Comparison of ENCODE assay signal across 7 mouse cellular contexts in the genomic region with DNA sequence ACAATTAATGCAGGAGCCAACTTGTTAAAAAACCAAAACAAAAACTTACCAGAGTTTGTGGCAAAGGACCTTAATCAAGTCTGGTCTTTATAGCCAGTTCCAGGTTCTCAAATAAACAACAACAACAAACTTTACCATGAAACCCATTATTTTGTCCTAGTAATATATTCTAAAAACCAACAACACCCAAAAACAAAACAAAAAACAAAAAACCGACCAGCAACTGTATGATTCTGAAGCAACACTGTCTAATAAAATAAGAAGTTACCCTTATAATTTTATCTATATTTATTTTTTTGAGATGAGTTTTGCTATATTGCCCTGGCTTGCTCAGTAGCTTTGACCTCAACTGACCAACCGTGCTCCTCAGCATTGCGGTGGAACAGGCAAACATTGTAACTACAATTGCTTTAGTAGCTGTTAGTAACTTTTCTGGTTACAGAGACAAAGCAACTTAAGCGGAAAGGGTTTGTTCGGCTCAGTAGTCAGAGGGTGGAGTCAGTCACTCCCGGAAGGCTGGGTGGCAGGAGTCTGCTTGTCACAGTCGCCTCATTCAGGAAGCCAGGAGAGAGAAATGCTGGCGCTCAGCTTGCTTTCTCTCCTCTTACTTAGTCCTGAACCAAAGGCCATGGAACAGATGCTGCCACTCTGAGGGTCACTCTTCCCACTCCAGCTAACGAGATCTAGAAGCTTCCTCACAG. TPM values are rescaled to one million over a fixed set of nuclear protein-coding genes. Genes with fewer than 3 reads are reported as not detected.
DNase-seq lines count a peak whose midpoint lies in the region; ATAC-seq lines count a peak whose summit lies in the region.

No protein-coding gene starts in this region.

- peak; percentile 38 for ATAC-seq in activated CD4-positive, CD25-positive, alpha-beta regulatory T cell, adult 4 months

- WGBS in macrophage (ENCODE audit: missing documents), result 18% methylated on average over 9 of the region's 9 CpGs
- WGBS in embryonic facial prominence, embryonic 10.5 days, result 51% methylated on average over 9 of the region's 9 CpGs

- peaks cover 5% of the 10 kb centered on the region; the same call in 1 of the 2 replicates for H3K79me2 ChIP-seq in macrophage (ENCODE audit: inconsistent target)

- DNase-seq in CD8-positive naive resting alpha-beta T cell, adult 2 months (ENCODE audit: low read depth in 2 of 2, low spot score in 2 of 2), result peak; percentile 28 to 36
- peak; percentile 62 to 67 for DNase-seq in kidney, adult 8-10 months
- peak; percentile 69 for DNase-seq in thymus, postnatal 14 days
- DNase-seq in right cerebral cortex, postnatal 4 days, result no peak
- DNase-seq in embryonic facial prominence, embryonic 10.5 days (ENCODE audit: low spot score), result no peak

- no peaks in the 10 kb centered on the region for H3K36me3 ChIP-seq in macrophage (ENCODE audit: inconsistent target)
- H3K36me3 ChIP-seq in embryonic facial prominence, embryonic 10.5 days (replicated peaks), result no peaks in the 10 kb centered on the region

- H3K4me3 ChIP-seq in macrophage (ENCODE audit: inconsistent target), result no peak overlapping the region
- H3K4me3 ChIP-seq in embryonic facial prominence, embryonic 10.5 days, result no peak overlapping the region

- no peaks in the 10 kb centered on the region for H3K9me3 ChIP-seq in embryonic facial prominence, embryonic 10.5 days

- H3K4me1 ChIP-seq in embryonic facial prominence, embryonic 10.5 days, result peaks cover 33% of the 10 kb centered on the region

- peaks cover 8% of the 10 kb centered on the region; the same call in 1 of the 2 replicates for H3K27me3 ChIP-seq in embryonic facial prominence, embryonic 10.5 days (replicated peaks; ENCODE audit: low read depth, poor library complexity, severe bottlenecking)

- H3K27ac ChIP-seq in macrophage, result peak overlapping the region; percentile 50
- H3K27ac ChIP-seq in embryonic facial prominence, embryonic 10.5 days (replicated peaks), result no peak overlapping the region

RNA-seq across cellular contexts. Expression of a gene that starts 1.4 kb away (rescaled TPM):
- polyA plus RNA-seq in activated CD4-positive, CD25-positive, alpha-beta regulatory T cell, adult 4 months (2017; shearing (Covaris generic)), result 10 to 100 TPM; 10.8 to 16.0 TPM
- total RNA-seq in macrophage (2018; cell fraction: chromatin; rRNA removed), result 10 to 100 TPM in 10 of 26 experiments, 1 to 10 TPM in 16; 2.2 to 15.9 (median 8.4) TPM
- total RNA-seq in macrophage (2018; cell fraction: cytosol; rRNA removed), result 10 to 100 TPM in 4 of 26 experiments, 1 to 10 TPM in 22; 5.6 to 12.6 (median 8.4) TPM
- 10 to 100 TPM in 15 of 26 experiments, 1 to 10 TPM in 11; 5.8 to 20.5 (median 11.3) TPM for total RNA-seq in macrophage (2018; cell fraction: nucleus; rRNA removed)
- polyA plus RNA-seq in macrophage (2018), result 6.8 to 9.4 TPM (median 9.2 TPM) in 3 replicates
- polyA plus RNA-seq in embryonic facial prominence, embryonic 10.5 days (2016; fragmentation: Nextera tagmentation; extraction: Ambion mirVana), result 7.6 and 8.7 TPM in 2 replicates

RNA-seq across cellular contexts. Expression of a gene that starts 33.8 kb away (rescaled TPM):
- 10 to 100 TPM; 24.2 to 36.5 TPM for polyA plus RNA-seq in activated CD4-positive, CD25-positive, alpha-beta regulatory T cell, adult 4 months (2017; shearing (Covaris generic))
- 10 to 100 TPM in 13 of 26 experiments, 1 to 10 TPM in 11, not detected in 2; 4.5 to 64.6 (median 11.2) TPM for total RNA-seq in macrophage (2018; cell fraction: chromatin; rRNA removed)
- total RNA-seq in macrophage (2018; cell fraction: cytosol; rRNA removed), result 1 to 10 TPM in 25 of 26 experiments, under 1 TPM in 1; 0.84 to 8.3 (median 3.0) TPM
- total RNA-seq in macrophage (2018; cell fraction: nucleus; rRNA removed), result 10 to 100 TPM in 14 of 26 experiments, 1 to 10 TPM in 12; 3.7 to 53.3 (median 10.4) TPM
- polyA plus RNA-seq in macrophage (2018), result 0.89 to 3.5 TPM (median 1.1 TPM) in 3 replicates
- not detected in 2 replicates for polyA plus RNA-seq in embryonic facial prominence, embryonic 10.5 days (2016; fragmentation: Nextera tagmentation; extraction: Ambion mirVana)

Comparison
In these comparisons a context has a peak if more than half of its experiments do, and no peak if none do; other contexts are left out.
1. DNase-seq: peak in CD8-positive naive resting alpha-beta T cell, adult 2 months (2 of 2), kidney, adult 8-10 months (2 of 2) and thymus, postnatal 14 days (single experiment); none in right cerebral cortex, postnatal 4 days (single experiment) and embryonic facial prominence, embryonic 10.5 days (single experiment).